Mouse (Mus musculus) right cerebral cortex, postnatal 25 days (tissue): ENCODE measurements around the gene Ms4a8a.
"Not testable (repeated sequence)": the region's sequence is repeated elsewhere in the genome, so short reads cannot be mapped to it uniquely, and the experiment has no call there.

Experiments
- DNase-seq: peaks from one replicate; pipeline ENCODE4 v3.0.0; 2022

The Ms4a8a gene

GRCm38 (mm10) chr19:11080934-11081333, at the start of gene Ms4a8a:
Gene Ms4a8a, minus strand, starts transcription at chr19:11081102.
- DNase-seq, result no peak

GRCm38 (mm10) chr19:11129702-11130101, 48.8 kb upstream of the Ms4a8a start:
- no peak for DNase-seq

GRCm38 (mm10) chr19:11121016-11121420, 40.1 kb upstream of the Ms4a8a start:
- peak; percentile 12 for DNase-seq

DNA sequence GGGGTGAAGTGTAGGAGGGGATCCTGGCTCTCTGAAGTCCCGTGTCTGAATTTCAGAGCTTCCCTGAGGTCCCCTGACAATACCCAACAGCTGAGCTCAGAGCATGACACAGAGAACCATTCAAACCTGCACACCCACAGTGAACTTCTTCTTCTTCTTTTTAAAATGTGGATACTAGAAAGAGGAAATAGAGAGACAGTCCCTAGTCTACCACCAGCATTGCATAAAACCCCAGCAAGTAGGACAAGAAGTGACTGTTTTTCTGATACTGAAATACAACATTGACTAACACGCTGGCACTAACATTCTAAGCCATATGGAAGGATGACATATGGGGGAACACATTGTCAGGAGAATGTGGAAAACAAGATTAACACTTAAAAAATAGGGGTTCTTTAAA, 38.4 kb upstream of the Ms4a8a start:
- no peak for DNase-seq

DNA sequence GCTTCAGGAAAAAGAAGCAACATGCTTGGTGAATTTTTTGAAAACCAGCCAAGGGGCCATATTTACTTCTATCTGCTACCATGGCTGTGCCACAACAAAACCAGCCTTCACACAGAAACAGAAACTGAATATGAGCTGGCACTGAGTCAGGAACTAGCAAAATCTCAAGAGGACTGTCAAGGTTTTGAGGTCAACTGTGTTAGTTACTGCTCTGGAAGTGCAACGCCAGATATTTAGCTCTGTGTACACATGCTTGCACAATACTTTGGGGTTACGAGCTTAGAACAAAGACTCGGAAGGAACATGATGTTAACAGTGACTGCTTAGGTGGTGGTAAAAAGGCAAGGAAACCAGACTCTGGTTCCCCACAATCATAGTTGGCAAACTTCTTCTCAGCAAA, 26.8 kb upstream of the Ms4a8a start:
- no peak for DNase-seq

GRCm38 (mm10) chr19:11101880-11102279, 21.0 kb upstream of the Ms4a8a start:
- no peak for DNase-seq

GRCm38 (mm10) chr19:11098401-11098800, 17.5 kb upstream of the Ms4a8a start:
- no peak for DNase-seq

DNA sequence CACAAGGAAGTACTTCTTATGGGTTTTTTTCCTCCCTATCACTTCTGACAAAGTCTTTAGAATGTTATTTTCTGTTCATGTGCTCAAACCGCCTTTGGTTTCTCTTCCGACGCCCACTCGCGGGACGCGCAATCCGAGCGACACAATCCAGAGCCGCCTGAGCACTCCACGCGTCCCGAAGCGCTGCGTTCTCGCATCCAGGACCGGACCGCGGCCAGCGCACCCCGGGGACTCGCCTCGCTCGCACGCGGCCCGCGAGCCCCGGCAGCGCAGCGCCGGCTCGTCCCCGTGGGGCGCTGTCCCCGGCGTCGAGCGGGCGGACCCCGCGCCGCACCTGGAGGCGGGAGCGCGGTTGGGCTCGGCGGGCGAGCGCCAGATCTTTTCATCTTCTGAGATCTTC, 11.2 kb upstream of the Ms4a8a start:
- peak; percentile 8 for DNase-seq

DNA sequence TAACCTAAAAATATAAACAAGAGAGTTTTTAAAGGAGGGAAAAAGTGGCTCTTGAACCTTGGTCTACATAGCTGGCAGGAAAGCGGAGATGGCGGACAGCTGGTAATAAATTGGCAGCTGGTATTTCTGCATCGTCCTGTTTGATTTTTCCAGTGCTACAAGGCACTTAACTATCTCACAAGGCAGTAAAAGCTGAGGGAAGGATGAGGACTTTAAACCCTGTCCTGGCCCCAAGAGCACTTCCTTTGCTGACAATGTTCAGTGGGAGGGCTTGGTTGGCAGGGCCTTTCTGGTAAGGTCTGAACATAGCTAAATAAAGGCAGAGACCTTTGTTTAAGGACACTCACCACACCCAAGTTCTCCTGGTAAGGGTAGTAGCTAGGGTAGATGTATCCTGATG, 10.5 kb downstream of the Ms4a8a start:
- DNase-seq, result no peak

DNA sequence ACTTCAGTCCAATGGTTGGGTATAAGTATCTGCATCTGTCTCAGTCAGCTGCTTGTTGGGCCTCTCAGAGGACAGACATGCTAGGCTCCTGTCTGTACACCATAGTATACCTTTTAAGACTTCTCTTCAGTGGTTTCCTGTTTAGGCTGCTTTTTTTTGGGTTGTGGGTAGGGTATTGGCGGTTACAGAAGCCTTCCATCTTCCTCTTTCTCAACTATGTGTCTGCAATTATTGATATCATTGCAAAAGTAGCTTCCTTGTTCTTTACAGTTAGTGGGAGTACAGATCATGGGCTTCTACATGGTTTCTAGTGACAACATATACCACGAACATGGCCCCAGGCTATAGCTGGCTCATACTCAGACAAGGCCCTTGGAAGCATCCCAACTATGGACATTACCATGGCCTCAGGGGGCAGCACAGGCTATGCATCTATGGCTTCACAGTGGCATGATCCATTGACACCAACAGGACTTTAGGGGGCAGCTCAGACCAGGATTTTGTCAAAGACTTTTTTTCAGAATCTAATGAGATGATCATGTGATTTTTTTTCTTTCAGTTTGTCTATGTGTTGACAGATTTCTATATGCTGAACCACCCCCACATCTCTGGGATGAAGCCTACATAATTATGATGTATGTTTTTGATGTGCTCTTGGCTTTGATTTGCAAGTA, 15.6 kb downstream of the Ms4a8a start:
- DNase-seq, result no peak

DNA sequence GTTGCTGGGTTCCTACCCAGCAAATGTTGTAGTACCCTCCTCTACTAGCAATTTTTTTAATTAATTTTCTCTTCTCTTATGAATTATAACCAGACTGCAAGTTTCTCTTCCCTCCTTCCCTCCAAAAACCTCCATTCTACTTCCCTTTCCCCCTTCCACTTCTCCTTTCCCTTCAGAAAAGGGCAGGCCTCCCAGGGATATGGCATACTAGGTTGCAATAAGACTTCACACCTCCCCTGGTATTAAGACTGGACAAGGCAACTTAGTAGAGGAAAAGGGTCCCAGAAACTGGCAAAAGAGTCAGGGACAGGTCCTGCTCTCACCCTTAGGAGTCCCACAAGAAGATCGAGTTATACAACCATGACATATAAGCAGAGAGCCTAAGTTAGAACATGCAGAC, 20.0 kb downstream of the Ms4a8a start:
- no peak for DNase-seq

DNA sequence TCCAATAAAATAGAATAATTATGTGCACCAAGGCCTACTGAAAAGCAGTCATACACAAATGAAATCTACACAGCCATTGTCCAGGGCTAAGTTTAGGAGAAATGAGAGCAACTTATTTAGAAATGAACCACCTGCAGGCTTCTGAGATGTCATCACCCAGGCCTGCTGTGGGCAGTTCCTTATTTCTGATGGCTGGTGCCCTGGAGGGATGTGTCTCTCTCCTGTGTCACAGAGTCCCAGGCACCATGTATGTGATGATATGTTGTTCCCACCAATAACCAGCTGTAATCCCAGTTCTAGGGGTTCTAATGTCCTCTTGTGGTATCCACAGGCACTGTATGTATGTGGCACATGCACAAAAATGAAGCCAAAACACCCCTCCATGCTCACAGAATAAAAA, 20.9 kb downstream of the Ms4a8a start:
- no peak for DNase-seq

DNA sequence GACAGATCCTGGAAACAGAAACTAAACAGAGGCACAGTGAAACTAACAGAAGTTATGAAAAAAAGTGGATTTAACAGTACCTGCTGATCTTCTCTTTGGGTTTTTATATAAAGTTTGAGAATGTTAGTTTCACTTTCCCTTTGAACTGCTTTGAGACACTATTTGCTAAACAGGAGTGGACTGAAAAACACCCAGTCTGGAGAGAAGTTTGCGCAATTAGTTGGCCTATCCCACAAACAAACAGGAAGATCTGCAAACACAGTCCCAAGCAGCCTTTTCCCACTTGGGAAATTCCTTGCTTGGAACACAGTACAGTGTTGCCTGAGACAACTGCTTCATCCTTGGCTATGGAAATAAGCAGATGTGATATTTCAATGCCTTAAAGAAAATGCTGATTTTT, 25.2 kb downstream of the Ms4a8a start:
- DNase-seq, result not testable (repeated sequence)

GRCm38 (mm10) chr19:11053277-11053676, 27.6 kb downstream of the Ms4a8a start:
- no peak for DNase-seq

- DNase-seq, result no peak
Observed at GRCm38 (mm10) chr19:11052877-11053276, 28.0 kb downstream of the Ms4a8a start.

- no peak for DNase-seq
Observed at GRCm38 (mm10) chr19:11050286-11050685, 30.6 kb downstream of the Ms4a8a start.

- DNase-seq, result no peak
Observed at GRCm38 (mm10) chr19:11049426-11049825, 31.5 kb downstream of the Ms4a8a start.

DNA sequence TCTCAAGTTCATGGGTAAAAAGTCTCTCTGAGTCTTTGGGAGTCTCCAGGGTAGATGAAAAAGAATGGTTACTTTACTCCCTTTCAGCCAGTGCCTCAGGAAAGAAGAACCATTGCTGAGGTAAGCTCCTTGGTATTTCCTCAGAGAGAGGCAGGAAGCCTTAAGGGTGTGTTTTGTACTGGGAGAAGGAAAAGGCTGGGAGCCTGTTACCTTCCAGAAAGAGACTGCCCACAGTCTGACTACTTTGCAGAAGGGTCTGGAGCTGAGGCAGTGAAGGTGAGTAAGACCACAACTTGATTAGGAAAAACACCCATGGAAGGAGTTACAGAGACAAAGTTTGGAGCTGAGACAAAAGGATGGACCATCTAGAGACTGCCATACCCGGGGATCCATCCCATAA, 32.4 kb downstream of the Ms4a8a start:
- DNase-seq, result no peak

GRCm38 (mm10) chr19:11048009-11048408, 32.9 kb downstream of the Ms4a8a start:
- DNase-seq, result no peak

DNA sequence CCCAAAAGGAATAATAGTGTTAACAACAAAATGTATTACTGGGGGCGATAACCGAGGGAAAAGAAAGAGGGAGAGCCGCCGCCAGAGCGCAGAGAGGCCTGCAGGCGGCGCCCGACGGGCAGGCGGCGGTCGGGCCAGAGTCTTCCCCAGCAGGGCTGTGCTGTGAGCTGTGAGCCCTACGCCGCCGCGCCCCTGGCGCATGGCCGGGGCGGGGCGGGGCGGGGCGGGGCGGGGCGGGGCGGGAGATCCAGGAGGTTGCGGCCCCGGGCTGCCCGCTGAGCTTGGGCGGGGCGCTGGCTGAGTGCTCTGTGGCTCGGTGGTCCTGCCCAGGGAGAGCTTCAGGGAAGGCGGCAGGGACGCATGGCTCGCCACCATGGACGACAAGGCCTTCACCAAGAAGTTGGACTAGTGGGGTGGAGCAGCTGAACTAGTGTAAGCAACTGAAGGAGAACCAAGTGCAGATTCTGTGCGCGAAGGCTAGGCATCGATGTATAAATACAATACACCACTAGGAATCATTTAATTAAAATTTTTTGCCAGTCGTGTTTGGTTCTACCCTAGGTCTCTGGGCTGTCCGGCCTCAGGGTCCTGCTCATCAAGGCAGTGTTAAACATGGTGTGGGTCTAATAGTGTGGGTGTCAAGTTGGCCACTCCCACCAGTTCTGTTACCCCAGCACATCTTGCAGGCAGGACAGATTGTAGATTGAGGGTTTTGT, 35.7 kb downstream of the Ms4a8a start:
- peak; percentile 24 for DNase-seq

DNA sequence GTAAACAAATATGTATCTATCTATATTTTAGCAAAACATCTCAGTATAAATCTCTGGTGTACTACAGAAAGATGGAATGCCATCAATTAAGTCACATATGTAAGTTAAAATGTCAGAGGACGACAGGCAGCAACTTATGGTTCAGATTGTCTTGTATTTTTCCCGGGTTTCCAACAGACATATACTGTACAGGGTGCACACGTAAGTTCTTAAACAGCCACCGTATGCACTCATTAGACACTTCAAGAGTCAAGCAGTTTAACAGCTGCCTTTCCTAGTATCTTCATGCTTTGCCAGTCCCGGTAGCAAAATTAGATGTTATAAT, 36.3 kb downstream of the Ms4a8a start:
- no peak for DNase-seq

DNA sequence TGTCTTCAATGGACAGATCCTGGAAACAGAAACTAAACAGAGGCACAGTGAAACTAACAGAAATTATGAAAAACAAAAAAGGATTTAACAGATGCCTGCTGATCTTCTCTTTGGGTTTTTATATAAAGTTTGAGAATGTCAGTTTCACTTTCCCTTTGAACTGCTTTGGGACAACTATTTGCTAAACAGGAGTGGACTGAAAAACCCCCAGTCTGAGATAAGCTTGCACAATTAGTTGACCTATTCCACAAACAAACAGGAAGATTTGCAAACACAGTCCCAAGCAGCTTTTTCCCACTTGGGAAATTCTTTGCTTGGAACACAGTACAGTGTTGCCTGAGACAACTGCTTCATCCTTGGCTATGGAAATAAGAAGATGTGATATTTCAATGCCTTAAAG, 43.3 kb downstream of the Ms4a8a start:
- no peak for DNase-seq

DNA sequence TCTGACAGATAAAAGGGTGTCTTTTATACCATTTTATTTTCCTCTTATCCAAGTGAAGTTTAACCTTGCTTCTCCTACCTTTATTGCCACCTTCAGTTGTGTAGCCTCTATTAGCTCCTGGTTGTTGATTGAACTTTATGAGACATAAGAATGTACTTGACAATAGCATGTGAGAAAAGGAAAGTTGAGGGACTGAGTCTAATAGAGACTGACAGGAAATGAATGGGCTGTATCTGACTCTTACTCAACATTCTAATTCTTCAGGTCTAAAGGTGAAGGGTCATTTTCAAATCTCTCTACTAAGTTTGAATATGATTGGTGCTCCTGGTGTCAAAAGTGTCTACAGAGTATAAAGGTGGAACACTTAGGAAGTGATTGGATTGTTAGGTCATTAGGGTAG, 58.5 kb downstream of the Ms4a8a start:
- no peak for DNase-seq

DNA sequence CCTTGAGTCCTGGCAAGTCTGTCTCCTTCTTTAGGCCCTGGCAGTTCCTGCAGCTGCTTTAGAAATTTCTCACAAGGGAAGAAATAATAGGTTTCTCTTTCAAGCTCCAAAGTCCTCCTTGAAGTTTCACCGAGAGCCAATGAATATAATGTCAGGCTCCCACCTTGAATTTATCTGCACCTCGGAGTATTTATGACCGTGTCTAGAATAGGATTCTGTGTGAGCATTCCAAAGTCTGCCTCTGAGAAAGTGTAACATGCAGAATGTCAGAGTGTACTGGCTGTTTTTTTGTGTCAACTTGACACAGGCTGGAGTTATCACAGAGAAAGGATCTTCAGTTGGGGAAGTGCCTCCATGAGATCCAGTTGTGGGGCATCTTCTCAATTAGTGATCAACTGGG, 63.0 kb downstream of the Ms4a8a start, which contains the start of gene Ms4a18:
Gene Ms4a18 (minus strand): TSS at position 141 of the 400 bp plus-strand sequence.
- DNase-seq, result no peak
